Mouse (Mus musculus) yolk sac, embryonic 10.5 days (tissue): ENCODE data around the gene Tspo2.

ENCODE experiments used
- DNase-seq: peaks from one replicate; pipeline ENCODE4 v3.0.0-alpha.2; 2017; ENCODE audit warnings: low spot score

Tspo2 gene

GRCm38 (mm10) chr17:48450666-48451352 lies 513 bp downstream of the Tspo2 start:
- DNase-seq: no peak

- no peak for DNase-seq
These were observed 3.6 kb downstream of the Tspo2 start for GRCm38 (mm10) chr17:48447675-48448074.

- DNase-seq: peak; percentile 57
These were observed 7.7 kb downstream of the Tspo2 start for GRCm38 (mm10) chr17:48443542-48444145.

DNA sequence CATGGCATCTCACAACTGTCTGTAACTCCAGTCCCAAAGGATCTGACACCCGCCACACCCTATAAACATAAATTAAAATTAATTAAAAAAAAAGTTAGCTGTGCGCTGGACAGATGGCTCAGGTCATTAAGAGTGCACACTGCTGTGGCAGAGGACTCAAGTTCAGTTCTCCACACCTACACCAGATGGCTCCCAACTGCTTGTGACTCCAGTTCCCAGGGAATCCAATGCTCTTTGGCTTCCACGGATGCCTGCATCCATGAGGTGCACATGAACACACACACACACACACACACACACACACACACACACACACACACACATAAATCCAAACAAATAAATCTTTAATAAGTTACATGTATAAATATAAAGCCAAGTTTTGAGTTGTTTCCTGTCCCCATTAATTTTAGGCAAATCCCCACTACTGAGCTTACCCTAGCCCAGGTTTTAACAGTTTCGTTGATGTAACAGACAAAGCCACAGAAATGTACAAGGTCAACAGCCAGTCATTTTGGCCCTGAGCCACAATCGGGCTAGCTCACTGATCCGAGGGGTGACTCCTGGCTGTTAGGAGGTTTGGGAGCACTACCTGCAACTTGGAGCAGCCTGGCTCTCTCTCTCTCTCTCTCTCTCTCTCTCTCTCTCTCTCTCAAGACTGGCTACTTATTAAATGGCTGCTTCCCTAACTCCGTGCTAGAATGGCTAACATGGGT lies 8.4 kb downstream of the Tspo2 start:
- no peak for DNase-seq

GRCm38 (mm10) chr17:48437421-48437911 lies 13.9 kb downstream of the Tspo2 start:
- no peak for DNase-seq

DNA sequence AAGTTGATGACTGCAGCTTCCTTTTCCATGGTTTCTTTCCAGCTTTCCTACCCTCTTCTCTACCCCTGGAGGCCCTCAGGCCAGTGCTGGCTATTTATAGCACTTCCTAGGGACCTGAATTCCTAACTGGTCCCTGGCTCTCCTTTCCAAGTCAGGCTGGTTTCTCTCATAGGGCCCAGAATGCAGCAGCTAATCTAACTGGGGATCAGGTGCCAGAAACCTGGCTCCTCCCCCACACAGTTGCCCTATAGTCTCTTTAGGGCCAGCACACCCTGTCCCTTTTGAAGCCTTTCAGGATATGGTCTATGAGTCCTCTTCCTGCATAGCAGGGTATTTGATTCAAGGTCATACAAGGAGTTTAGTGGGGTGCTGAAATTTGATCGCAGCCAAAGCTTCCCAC lies 14.8 kb downstream of the Tspo2 start:
- no peak for DNase-seq

DNA sequence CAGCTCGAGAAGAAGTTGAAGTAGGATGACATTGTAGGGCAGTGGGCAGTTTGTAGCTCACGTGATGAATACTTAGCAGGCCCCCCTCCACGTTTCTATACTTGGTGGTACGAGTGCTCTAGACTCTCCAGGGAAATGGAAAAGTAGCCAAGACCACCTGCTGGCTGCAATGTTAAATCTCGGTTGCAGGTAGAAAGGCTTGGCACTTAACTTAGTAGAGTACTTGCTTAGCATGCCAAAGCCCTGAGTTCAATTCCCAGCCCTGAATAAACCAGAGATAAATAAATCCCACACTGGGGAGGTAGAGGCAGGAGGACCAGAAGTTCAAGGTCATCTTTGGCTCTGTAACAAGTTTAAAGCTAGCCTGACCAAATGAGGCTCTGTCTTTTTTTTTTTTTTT lies 16.8 kb downstream of the Tspo2 start:
- DNase-seq: no peak

DNA sequence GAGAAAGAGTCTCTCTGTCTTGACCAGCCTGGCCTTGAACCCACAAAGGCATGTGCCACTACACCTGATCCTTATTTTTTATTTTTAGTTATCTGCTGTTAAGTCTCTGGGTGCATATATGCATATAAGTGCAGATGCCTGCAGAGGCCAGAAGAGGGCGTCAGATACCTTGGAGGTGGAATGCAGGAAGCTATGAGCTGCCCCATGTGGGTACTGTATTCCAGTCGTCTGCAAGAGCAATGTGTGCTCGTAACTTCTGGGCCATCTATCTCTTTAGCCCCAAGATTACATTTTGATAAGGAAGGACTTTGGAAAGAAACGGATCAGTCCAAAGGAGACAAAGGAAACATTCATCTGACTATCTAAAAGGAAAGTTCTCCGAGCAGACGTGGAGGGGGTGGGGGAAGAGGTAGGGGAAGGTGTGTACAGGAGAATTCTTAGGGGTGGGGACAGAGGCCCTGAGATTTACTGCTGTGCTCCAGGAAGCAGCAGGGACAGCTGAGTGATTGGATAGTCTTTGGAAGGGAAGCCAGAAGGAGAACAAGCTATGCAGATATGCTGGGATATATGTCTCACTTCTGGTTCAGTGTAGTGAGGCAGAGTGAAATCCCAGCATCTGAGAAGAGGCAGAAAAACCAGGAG lies 17.5 kb downstream of the Tspo2 start:
- no peak for DNase-seq

DNA sequence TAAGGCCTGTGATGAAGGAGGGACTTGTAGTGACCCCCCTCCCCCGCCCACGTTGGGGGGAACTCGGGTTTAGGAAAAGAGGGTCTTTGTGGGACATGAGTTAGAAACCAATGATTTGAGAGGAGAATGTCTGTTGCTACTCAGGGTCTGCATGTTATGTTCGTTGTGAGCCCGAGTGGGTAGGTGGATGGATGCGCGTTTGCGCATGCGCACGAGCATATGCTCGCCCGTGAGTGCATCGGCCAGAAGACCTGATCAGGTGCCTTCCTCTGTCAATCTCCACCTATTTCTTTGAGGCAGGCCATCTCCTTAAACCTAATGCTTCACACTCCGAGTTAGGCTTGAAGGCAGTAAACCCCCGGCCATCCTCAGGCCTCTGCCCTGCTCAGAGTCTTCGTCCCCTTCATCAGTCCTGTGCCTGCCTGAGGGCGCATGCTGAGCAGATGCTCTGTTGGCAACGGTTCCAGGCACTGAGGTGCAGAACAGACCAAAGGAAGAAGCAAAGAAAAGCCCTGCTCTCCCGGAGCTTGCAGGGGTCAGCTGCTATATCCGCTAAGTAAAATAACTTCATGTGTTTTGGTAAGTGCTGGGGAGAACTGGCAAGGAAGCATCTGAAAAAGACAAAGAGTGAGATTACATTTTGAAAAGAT lies 18.2 kb downstream of the Tspo2 start:
- no peak for DNase-seq

- DNase-seq: no peak
These were observed 19.0 kb downstream of the Tspo2 start, which contains the start of gene Apobec2 for GRCm38 (mm10) chr17:48432158-48432980. Gene Apobec2 (minus strand): TSS chr17:48432930.

- no peak for DNase-seq
These were observed 20.3 kb downstream of the Tspo2 start for GRCm38 (mm10) chr17:48431054-48431453.

- no peak for DNase-seq
These were observed 20.9 kb downstream of the Tspo2 start for GRCm38 (mm10) chr17:48430394-48430793.

- no peak for DNase-seq
These were observed 23.3 kb downstream of the Tspo2 start for GRCm38 (mm10) chr17:48427852-48428530.

DNA sequence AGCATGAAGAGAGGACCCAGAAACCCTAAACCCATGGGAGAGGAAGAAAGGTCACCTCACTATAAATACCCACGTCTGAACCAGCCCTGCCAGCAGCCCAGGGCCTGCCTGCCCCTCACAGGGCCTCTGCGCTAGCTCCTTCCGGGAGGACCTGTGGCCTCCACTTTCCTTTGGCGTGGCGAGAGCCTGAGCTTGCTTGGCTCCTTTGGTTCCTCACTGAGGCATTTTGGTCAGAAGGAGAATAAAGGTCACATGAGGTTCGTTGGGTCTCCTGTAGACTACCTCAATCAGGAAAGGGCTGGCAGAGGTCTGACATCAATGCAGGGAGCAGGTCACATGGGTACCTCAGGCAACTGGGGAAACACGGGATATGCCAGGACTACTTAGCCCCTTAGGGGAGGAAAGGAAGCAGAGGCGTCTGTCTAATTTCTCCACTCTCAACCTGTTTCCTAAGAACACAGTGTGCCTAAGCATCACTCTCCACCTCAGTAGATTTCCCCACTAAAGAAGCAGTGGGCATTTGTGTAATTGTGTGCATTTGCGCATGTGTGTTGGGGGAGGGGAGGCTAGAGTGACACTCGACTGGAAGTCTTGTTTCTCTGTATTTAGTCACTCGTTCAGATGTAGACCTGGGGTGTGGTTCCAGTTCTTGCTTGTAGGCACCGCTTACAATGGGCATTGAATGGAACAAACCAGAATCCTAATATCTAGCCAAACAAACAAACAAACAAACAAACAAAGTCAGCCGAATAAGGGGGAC lies 24.2 kb downstream of the Tspo2 start:
- no peak for DNase-seq

GRCm38 (mm10) chr17:48425823-48426612 lies 25.3 kb downstream of the Tspo2 start:
- DNase-seq: no peak

- peak; percentile 54 for DNase-seq
These were observed 27.1 kb downstream of the Tspo2 start for GRCm38 (mm10) chr17:48424237-48424636.

GRCm38 (mm10) chr17:48419571-48419970 lies 31.8 kb downstream of the Tspo2 start:
- DNase-seq: no peak

DNA sequence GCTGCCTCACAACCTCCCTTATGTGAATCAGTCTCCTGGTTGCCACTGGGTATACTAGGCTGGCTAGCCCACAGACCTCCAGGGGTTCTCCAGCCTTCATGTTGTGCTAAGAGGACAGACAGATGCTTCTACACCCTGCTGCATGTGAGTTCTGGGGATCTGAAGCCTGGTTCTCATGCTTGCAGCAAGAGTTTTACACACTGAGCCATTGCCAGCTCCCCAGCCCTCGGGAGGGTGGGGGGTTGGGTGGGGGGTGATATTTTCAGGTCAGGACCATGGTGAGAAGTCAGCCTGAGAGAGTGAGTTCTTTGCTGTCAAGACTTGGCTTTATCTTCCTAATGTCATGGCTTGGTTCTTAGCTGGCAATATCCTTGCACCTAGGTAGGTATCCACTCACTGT lies 32.5 kb downstream of the Tspo2 start:
- DNase-seq: no peak

DNA sequence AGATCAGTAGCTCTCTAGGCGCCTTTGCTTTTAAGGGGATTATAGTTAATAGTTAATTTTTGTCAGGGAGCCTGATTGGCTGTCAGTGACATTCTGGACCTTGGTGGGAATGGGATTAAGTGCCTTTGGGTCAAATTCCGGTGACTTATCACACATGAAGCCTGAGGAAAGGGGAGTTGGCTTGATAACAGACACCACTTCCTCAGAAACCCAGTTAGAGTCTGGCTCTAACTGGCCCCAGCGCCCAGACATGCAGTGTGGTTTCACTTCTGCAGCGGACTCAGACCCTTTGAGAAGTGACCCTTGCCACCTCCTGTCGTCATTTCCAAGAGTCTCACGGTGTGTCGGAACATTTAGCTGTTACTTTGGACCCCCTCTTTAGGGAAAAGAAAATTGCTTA lies 33.1 kb downstream of the Tspo2 start:
- peak; percentile 84 for DNase-seq
